In the genomic region with DNA sequence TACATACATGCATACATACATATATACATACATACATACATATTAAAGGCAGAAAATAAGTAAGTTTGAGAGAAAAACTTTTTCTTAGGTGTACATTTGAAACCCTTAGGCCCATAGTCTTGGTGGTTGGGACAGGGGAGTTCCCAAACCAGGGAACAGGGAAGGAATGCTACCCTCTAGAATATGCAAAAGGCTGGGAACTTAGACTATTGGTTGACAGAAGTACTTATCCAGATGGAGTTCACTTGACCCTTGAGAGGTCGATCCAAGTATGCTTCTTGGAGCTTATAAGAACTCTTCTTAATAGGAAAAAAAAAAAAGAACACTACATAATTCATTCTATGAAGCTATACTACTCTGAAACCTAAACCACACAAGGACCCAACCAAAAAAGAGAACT, we compare ENCODE assay signal across 26 mouse cellular contexts. TPM values are rescaled to one million over a fixed set of nuclear protein-coding genes. Genes with fewer than 3 reads are reported as not detected.
A peak's percentile ranks its signal among the peaks of the same experiment; 100 is the strongest.
DNase-seq lines count a peak whose midpoint lies in the region; ATAC-seq and TF ChIP-seq lines count a peak whose summit lies in the region.
"Had no signal": no experiment of that assay in that cellular context is flagged by ENCODE, and none has a peak within 500 bp of the region (broad histone marks: within the 10 kb centered on the region; RNA-seq: fewer than 3 reads in every experiment).

No protein-coding gene starts in this region.

- no peak overlapping the region for H3K4me2 ChIP-seq in lung, embryonic 14.5 days
- H3K4me2 ChIP-seq in lung, postnatal 0 days (replicated peaks; ENCODE audit: low read depth, low read length), result no peak overlapping the region
- H3K4me2 ChIP-seq: embryonic facial prominence, embryonic 12.5 days; embryonic facial prominence, embryonic 15.5 days; forebrain, embryonic 15.5 days; heart, embryonic 11.5 days; hindbrain, embryonic 12.5 days; hindbrain, embryonic 15.5 days had no signal

- H3K36me3 ChIP-seq in lung, embryonic 14.5 days (ENCODE audit: insufficient read depth), result no peaks in the 10 kb centered on the region
- H3K36me3 ChIP-seq in lung, postnatal 0 days (ENCODE audit: insufficient read depth, low read length), result no peaks in the 10 kb centered on the region
- H3K36me3 ChIP-seq: embryonic facial prominence, embryonic 12.5 days; embryonic facial prominence, embryonic 15.5 days; forebrain, embryonic 15.5 days; G1E; hindbrain, embryonic 12.5 days; hindbrain, embryonic 15.5 days had no signal

- 59% methylated on average over 1 of the region's 1 CpGs for WGBS in lung, embryonic 14.5 days
- 71% methylated on average over 1 of the region's 1 CpGs for whole genome bisulfite sequencing in lung, adult 2 months
- 52% methylated on average over 1 of the region's 1 CpGs for WGBS in lung, postnatal 0 days

- DNase-seq in lung, embryonic 14.5 days, result peak; percentile 4
- DNase-seq in lung, adult 2 months, result no peak
- DNase-seq in lung, postnatal 0 days (ENCODE audit: low spot score), result peak; percentile 64
- peak; percentile 38 for DNase-seq in lung, postnatal 25 days (ENCODE audit: low spot score)
- DNase-seq in urinary bladder, postnatal 14 days (ENCODE audit: low spot score), result no peak
- no peak for DNase-seq in thymus, postnatal 4 days
- DNase-seq: adrenal gland, adult 2 months; adrenal gland, postnatal 14 days; cerebellum, adult 11 months; cerebellum, adult 2 months; cerebellum, adult 9-11 months; cerebellum, postnatal 25 days; gastrocnemius, postnatal 10 days; gastrocnemius, postnatal 36 days; heart, adult 2 months had no signal

- H3K9ac ChIP-seq in lung, embryonic 14.5 days, result no peak overlapping the region
- no peak overlapping the region for H3K9ac ChIP-seq in lung, postnatal 0 days (replicated peaks; ENCODE audit: low read depth)
- H3K9ac ChIP-seq: embryonic facial prominence, embryonic 12.5 days; embryonic facial prominence, embryonic 15.5 days; forebrain, embryonic 15.5 days; hindbrain, embryonic 12.5 days; hindbrain, embryonic 15.5 days had no signal

- no peak overlapping the region for H3K27ac ChIP-seq in lung, embryonic 14.5 days (ENCODE audit: low read depth)
- no peak overlapping the region for H3K27ac ChIP-seq in lung, postnatal 0 days (ENCODE audit: low read length)
- H3K27ac ChIP-seq: embryonic facial prominence, embryonic 12.5 days; embryonic facial prominence, embryonic 15.5 days; forebrain, embryonic 15.5 days; heart, adult 2 months; hindbrain, embryonic 12.5 days; hindbrain, embryonic 15.5 days had no signal

- no peaks in the 10 kb centered on the region for H3K27me3 ChIP-seq in lung, embryonic 14.5 days (ENCODE audit: insufficient read depth, low read length)
- H3K27me3 ChIP-seq in lung, postnatal 0 days (replicated peaks; ENCODE audit: insufficient read depth, low read length), result no peaks in the 10 kb centered on the region
- H3K27me3 ChIP-seq: embryonic facial prominence, embryonic 12.5 days; embryonic facial prominence, embryonic 15.5 days; forebrain, embryonic 15.5 days; hindbrain, embryonic 12.5 days; hindbrain, embryonic 15.5 days had no signal

- no peaks in the 10 kb centered on the region for H3K9me3 ChIP-seq in lung, embryonic 14.5 days (ENCODE audit: low read depth, low read length)
- no peaks in the 10 kb centered on the region for H3K9me3 ChIP-seq in lung, postnatal 0 days (ENCODE audit: low read length)
- H3K9me3 ChIP-seq: embryonic facial prominence, embryonic 12.5 days; embryonic facial prominence, embryonic 15.5 days; forebrain, embryonic 15.5 days; G1E; hindbrain, embryonic 12.5 days; hindbrain, embryonic 15.5 days had no signal

- ATAC-seq in lung, embryonic 14.5 days (ENCODE audit: insufficient read depth), result no peak
- ATAC-seq in lung, postnatal 0 days, result peak; percentile 86
- ATAC-seq: forebrain, embryonic 15.5 days; Patski had no signal

- TF ChIP-seq EP300 in lung, postnatal 0 days (IDR thresholded peaks at IDR 0.05), result no peak

- H3K4me1 ChIP-seq in lung, embryonic 14.5 days (ENCODE audit: insufficient read depth), result no peaks in the 10 kb centered on the region
- no peaks in the 10 kb centered on the region for H3K4me1 ChIP-seq in lung, adult 2 months (ENCODE audit: control insufficient read depth, insufficient read depth, low read length)
- H3K4me1 ChIP-seq in lung, postnatal 0 days (ENCODE audit: insufficient read depth, low read depth, low read length), result no peaks in the 10 kb centered on the region
- H3K4me1 ChIP-seq: embryonic facial prominence, embryonic 12.5 days; embryonic facial prominence, embryonic 15.5 days; forebrain, embryonic 15.5 days; hindbrain, embryonic 12.5 days; hindbrain, embryonic 15.5 days had no signal

- no peak overlapping the region for H3K4me3 ChIP-seq in lung, embryonic 14.5 days (ENCODE audit: low read depth, low read length)
- no peak overlapping the region for H3K4me3 ChIP-seq in lung, adult 2 months (replicated peaks; ENCODE audit: extremely low read depth, low read depth, low read length)
- no peak overlapping the region for H3K4me3 ChIP-seq in lung, postnatal 0 days (ENCODE audit: low read depth, low read length)
- H3K4me3 ChIP-seq: embryonic facial prominence, embryonic 12.5 days; embryonic facial prominence, embryonic 15.5 days; forebrain, embryonic 15.5 days; heart, adult 2 months; hindbrain, embryonic 12.5 days; hindbrain, embryonic 15.5 days had no signal

- TF ChIP-seq CTCF in lung, embryonic 14.5 days (IDR thresholded peaks at IDR 0.05; ENCODE audit: low read depth), result no peak
- no peak for TF ChIP-seq CTCF in lung, adult 2 months (IDR thresholded peaks at IDR 0.05; ENCODE audit: insufficient read depth, low read length)
- no peak for TF ChIP-seq CTCF in lung, postnatal 0 days (IDR thresholded peaks at IDR 0.05)

- no peak for TF ChIP-seq POLR2A in lung, adult 2 months (IDR thresholded peaks at IDR 0.05; ENCODE audit: borderline replicate concordance, extremely low read depth, low read depth, low read length)

RNA-seq across cellular contexts. Expression of gene Abo, which starts 36.7 kb away (rescaled TPM):
- not detected in 2 replicates for polyA plus RNA-seq in lung, embryonic 14.5 days (2014; fragmentation: Nextera tagmentation; extraction: Ambion mirVana)
- polyA plus RNA-seq in lung, adult 2 months (2012; rRNA removed), result 1.0 TPM in 1 of 2 replicates, not detected in the other
- not detected in 2 replicates for polyA plus RNA-seq in lung, postnatal 0 days (2015; fragmentation: Nextera tagmentation; extraction: Ambion mirVana)
- polyA plus RNA-seq: adrenal gland, adult 2 months; embryonic facial prominence, embryonic 12.5 days; embryonic facial prominence, embryonic 15.5 days; forebrain, embryonic 11.5 days; forebrain, embryonic 15.5 days; G1E; heart, adult 2 months; heart, embryonic 11.5 days; heart, embryonic 14.5 days; heart, postnatal 0 days; hindbrain, embryonic 12.5 days; Patski had no signal

Comparison
In these comparisons a context has a peak if more than half of its experiments do, and no peak if none do; other contexts are left out.
1. DNase-seq: peak in lung, embryonic 14.5 days (single experiment), lung, postnatal 0 days (single experiment) and lung, postnatal 25 days (single experiment); none in lung, adult 2 months (single experiment), urinary bladder, postnatal 14 days (single experiment) and thymus, postnatal 4 days (single experiment).